Mouse (Mus musculus): ENCODE data around the gene Prkaca. TPM values are rescaled to one million over a fixed set of nuclear protein-coding genes. Genes with fewer than 3 reads are reported as not detected.
A peak's percentile ranks its signal among the peaks of the same experiment; 100 is the strongest.

The Prkaca gene
- polyA plus RNA-seq, 1 experiment from 2014 or later = 201 TPM

DNA sequence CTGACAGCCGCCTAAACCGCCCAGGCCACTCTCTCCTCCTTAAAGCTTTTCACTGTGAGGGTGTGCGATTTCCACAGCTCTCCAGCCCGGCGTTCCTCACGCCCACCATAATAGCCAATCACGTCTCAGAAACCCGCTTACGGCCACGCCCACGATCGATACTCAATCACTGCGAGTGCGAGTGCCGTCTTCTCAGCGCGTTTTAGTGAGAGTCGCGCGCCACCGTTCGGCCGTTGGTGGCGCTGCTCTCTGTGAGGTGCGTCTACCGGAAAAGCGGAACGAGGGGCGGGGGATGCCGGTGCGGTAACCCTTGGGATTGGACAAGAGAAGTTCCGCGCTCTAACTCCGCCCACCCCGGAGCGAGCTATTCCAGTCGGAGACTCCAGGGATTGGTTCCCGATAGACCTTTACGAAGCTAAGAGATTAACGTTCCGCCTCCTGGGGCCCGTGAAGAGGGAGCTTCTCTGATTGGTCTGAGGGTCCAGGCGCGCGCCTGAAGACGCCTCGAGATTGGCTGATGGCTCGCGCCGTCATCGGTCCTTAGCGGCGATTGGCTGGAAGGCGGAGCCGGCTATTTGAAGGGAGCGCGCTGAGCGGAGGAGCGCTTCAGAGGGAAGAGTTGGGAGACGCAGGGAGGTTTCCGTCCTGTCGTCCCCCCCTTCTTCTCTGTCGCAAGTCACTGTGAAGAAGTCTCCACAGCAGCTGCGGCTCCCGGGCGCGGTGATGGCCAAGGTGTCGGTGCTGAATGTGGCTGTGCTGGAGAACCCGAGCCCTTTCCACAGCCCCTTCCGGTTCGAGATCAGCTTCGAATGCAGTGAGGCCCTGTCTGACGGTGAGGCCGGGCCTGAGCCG is 17.5 kb upstream of the Prkaca start, which contains the start of the genes Gm10644 and Asf1b:
Gene Gm10644 (minus strand): TSS at position 100 of the 852 bp plus-strand sequence.
Gene Asf1b (plus strand): TSS at position 402 of the 852 bp plus-strand sequence.
- under 1% methylated on average over 73 of the region's 75 CpGs for WGBS
- Histone ChIP-seq H3K27ac (peak within 1 kb of the TSS; percentile 50; the same call in 1 of the 2 replicates), H3K36me3 (no peaks in the 10 kb centered on the region), H3K4me1 (peaks cover 16% of the 10 kb centered on the region), H3K4me2 (replicated peaks) (peak within 1 kb of the TSS; percentile 92), H3K9ac (peak within 1 kb of the TSS; percentile 51), H3K27me3 (no peaks in the 10 kb centered on the region), H3K9me3 (replicated peaks) (no peaks in the 10 kb centered on the region), H3K4me3 (peak within 1 kb of the TSS; percentile 50)
- ATAC-seq (ENCODE audit: low FRiP score) = peak; percentile 99

- 3% methylated on average over 15 of the region's 15 CpGs for WGBS
- H3K36me3 ChIP-seq = no peaks in the 10 kb centered on the region
- no peaks in the 10 kb centered on the region for H3K27me3 ChIP-seq
- H3K4me2 ChIP-seq (replicated peaks) = peak overlapping the region; percentile 92
- ATAC-seq (ENCODE audit: low FRiP score) = no peak
- H3K9ac ChIP-seq = peak overlapping the region; percentile 51
- peak overlapping the region; percentile 50 for H3K4me3 ChIP-seq
- no peaks in the 10 kb centered on the region for H3K9me3 ChIP-seq (replicated peaks)
- H3K27ac ChIP-seq = no peak overlapping the region
- peaks cover 16% of the 10 kb centered on the region for H3K4me1 ChIP-seq
Measured at GRCm38 (mm10) chr8:83955958-83956218, 16.9 kb upstream of the Prkaca start.

- Histone ChIP-seq H3K4me2 (replicated peaks) (peak overlapping the region; percentile 92), H3K27me3 (no peaks in the 10 kb centered on the region), H3K36me3 (no peaks in the 10 kb centered on the region), H3K27ac (no peak overlapping the region), H3K9me3 (replicated peaks) (no peaks in the 10 kb centered on the region), H3K4me3 (peak overlapping the region; percentile 50), H3K4me1 (peaks cover 16% of the 10 kb centered on the region), H3K9ac (no peak overlapping the region)
- no peak for ATAC-seq (ENCODE audit: low FRiP score)
- WGBS = 15% methylated on average over 1 of the region's 1 CpGs
Measured at GRCm38 (mm10) chr8:83956789-83957188, 16.0 kb upstream of the Prkaca start.

GRCm38 (mm10) chr8:83964015-83964765 is 8.6 kb upstream of the Prkaca start:
- H3K4me3 ChIP-seq = no peak overlapping the region
- H3K9ac ChIP-seq = no peak overlapping the region
- H3K4me2 ChIP-seq (replicated peaks) = no peak overlapping the region
- ATAC-seq (ENCODE audit: low FRiP score) = no peak
- 93% methylated on average over 5 of the region's 5 CpGs for WGBS
- H3K27me3 ChIP-seq = no peaks in the 10 kb centered on the region
- H3K27ac ChIP-seq = no peak overlapping the region
- no peaks in the 10 kb centered on the region for H3K4me1 ChIP-seq
- H3K36me3 ChIP-seq = peaks cover 21% of the 10 kb centered on the region
- no peaks in the 10 kb centered on the region for H3K9me3 ChIP-seq (replicated peaks)

DNA sequence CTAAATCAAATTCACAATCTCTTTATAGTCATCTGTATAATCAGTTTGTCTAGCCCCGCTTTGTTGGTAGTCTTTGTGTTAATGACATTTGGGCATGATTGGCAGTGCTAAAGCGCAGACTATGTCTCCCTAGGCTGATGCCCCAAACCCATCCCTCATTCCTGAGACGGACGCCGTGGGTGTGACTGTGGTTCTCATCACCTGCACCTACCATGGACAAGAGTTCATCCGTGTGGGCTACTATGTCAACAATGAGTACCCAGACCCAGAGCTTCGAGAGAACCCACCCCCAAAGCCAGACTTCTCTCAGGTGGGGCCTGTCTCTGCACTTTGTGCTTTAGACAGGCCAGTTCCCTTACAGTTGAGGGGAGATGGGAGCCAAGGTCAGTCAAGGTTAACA is 5.1 kb upstream of the Prkaca start:
- no peak for ATAC-seq (ENCODE audit: low FRiP score)
- H3K4me2 ChIP-seq (replicated peaks) = no peak overlapping the region
- no peaks in the 10 kb centered on the region for H3K9me3 ChIP-seq (replicated peaks)
- 97% methylated on average over 7 of the region's 7 CpGs for WGBS
- H3K27ac ChIP-seq = no peak overlapping the region
- H3K4me1 ChIP-seq = peaks cover 6% of the 10 kb centered on the region
- peaks cover 22% of the 10 kb centered on the region for H3K36me3 ChIP-seq
- H3K27me3 ChIP-seq = no peaks in the 10 kb centered on the region
- no peak overlapping the region for H3K9ac ChIP-seq
- H3K4me3 ChIP-seq = no peak overlapping the region

DNA sequence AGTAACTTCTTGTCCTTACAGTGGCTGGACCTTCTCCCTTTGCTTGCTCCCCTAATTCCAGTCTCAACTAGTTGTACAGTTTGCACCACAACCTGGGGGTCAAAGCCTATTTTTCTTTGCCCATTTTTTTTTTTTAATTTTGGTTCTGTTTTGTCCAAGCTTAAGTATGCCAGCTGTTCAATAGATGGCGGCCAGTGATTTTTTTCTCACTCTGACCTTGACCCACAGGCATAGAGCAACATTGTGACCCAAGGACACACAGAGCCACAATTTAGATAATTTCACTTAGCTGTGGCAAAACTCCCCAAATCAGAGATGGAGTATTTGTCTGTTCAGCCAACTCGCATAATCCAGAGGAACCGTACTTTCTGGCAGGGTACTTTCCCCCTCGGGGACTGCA is 1.7 kb upstream of the Prkaca start:
- Histone ChIP-seq H3K4me2 (replicated peaks) (no peak overlapping the region), H3K9ac (no peak overlapping the region), H3K27me3 (no peaks in the 10 kb centered on the region), H3K27ac (no peak overlapping the region), H3K4me1 (peaks cover 21% of the 10 kb centered on the region), H3K4me3 (no peak overlapping the region), H3K36me3 (peaks cover 22% of the 10 kb centered on the region), H3K9me3 (replicated peaks) (no peaks in the 10 kb centered on the region)
- no peak for ATAC-seq (ENCODE audit: low FRiP score)
- WGBS = 93% methylated on average over 4 of the region's 4 CpGs

GRCm38 (mm10) chr8:83971661-83972060 is 1.1 kb upstream of the Prkaca start:
- H3K27ac ChIP-seq = peak overlapping the region; percentile 73
- peaks cover 19% of the 10 kb centered on the region for H3K36me3 ChIP-seq
- H3K9ac ChIP-seq = peak overlapping the region; percentile 85; the same call in 1 of the 2 replicates
- peaks cover 21% of the 10 kb centered on the region for H3K4me1 ChIP-seq
- ATAC-seq (ENCODE audit: low FRiP score) = no peak
- peak overlapping the region; percentile 99 for H3K4me3 ChIP-seq
- no peaks in the 10 kb centered on the region for H3K27me3 ChIP-seq
- peak overlapping the region; percentile 69 for H3K4me2 ChIP-seq (replicated peaks)
- H3K9me3 ChIP-seq (replicated peaks) = no peaks in the 10 kb centered on the region
- 74% methylated on average over 6 of the region's 6 CpGs for WGBS

- peak overlapping the region; percentile 85 for H3K27ac ChIP-seq
- H3K9ac ChIP-seq = peak overlapping the region; percentile 92
- peaks cover 37% of the 10 kb centered on the region for H3K4me1 ChIP-seq
- WGBS = 3% methylated on average over 26 of the region's 37 CpGs
- ATAC-seq (ENCODE audit: low FRiP score) = peak; percentile 18
- peak overlapping the region; percentile 98 for H3K4me2 ChIP-seq (replicated peaks)
- H3K9me3 ChIP-seq (replicated peaks) = no peaks in the 10 kb centered on the region
- peak overlapping the region; percentile 99 for H3K4me3 ChIP-seq
- H3K27me3 ChIP-seq = no peaks in the 10 kb centered on the region
- 0 out of 2 replicates have a peak, but pooled peaks cover 6% of the 10 kb centered on the region for H3K36me3 ChIP-seq
Measured at GRCm38 (mm10) chr8:83973161-83974031, 603 bp downstream of the Prkaca start.

DNA sequence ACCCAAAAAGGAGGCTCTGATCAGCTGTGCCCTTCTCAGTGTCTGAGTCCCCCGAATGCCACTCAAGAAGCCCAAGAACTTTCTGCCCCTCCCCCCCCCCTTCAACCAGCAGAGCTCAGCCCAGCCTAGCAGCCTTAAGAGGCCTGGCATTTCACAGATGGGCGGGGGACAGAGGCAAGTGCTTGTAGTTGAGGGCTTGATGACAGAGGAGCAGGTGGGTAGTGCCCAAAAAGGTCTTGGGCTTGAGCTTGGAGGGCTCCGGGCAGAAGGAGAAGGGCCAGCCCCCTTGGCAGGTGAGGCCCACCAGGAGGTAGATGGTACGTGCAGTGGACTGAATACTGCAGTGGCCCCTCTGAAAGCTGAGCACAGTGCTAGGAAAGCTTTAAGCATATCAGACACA is 1.7 kb downstream of the Prkaca start:
- WGBS = 82% methylated on average over 4 of the region's 4 CpGs
- Histone ChIP-seq H3K4me1 (peaks cover 37% of the 10 kb centered on the region), H3K36me3 (no peaks in the 10 kb centered on the region), H3K4me2 (replicated peaks) (peak overlapping the region; percentile 98), H3K9me3 (replicated peaks) (no peaks in the 10 kb centered on the region), H3K27me3 (no peaks in the 10 kb centered on the region), H3K27ac (no peak overlapping the region), H3K9ac (0 out of 2 replicates have a peak overlapping the region, but pooled peaks have one; percentile 92), H3K4me3 (no peak overlapping the region)
- ATAC-seq (ENCODE audit: low FRiP score) = no peak

DNA sequence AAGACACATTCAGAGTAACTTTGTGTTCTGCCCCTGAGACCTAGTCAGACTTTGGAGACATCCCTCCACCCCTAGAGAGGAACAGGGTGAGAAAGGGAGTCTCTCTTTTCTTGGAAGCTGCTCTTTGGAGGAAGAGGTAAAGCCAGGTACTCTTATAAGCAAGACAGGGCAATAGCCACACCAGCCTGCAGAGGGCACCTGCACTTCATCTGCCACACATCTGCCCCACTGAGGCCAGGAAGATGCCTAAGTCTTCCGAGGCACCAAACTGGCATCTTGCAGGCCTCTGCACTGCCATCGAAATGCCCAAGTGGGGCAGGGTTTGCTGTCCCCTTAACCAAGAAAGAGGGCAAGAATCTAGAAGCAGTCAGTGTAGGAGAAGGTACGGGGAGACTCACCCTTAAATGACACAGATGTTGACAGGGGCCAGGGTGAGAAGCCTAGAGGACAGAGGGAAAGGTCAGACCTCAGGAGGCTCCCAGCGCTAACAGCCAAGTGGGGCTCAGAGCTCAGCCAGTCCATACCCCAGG is 3.4 kb downstream of the Prkaca start:
- no peaks in the 10 kb centered on the region for H3K9me3 ChIP-seq (replicated peaks)
- ATAC-seq (ENCODE audit: low FRiP score) = no peak

GRCm38 (mm10) chr8:83976779-83977350 is 4.1 kb downstream of the Prkaca start:
- ATAC-seq (ENCODE audit: low FRiP score) = no peak
- Histone ChIP-seq H3K4me3 (no peak overlapping the region), H3K4me1 (peaks cover 38% of the 10 kb centered on the region), H3K27ac (no peak overlapping the region), H3K4me2 (replicated peaks) (no peak overlapping the region; the same call in 1 of the 2 replicates), H3K27me3 (no peaks in the 10 kb centered on the region), H3K9me3 (replicated peaks) (no peaks in the 10 kb centered on the region), H3K9ac (peak overlapping the region; percentile 8; the same call in 1 of the 2 replicates), H3K36me3 (peaks cover 20% of the 10 kb centered on the region)
- WGBS = 80% methylated on average over 5 of the region's 5 CpGs

More for the DNA sequence above, 3.4 kb downstream of the Prkaca start:
- Histone ChIP-seq H3K4me3 (no peak overlapping the region), H3K36me3 (peaks cover 13% of the 10 kb centered on the region), H3K9ac (no peak overlapping the region), H3K4me1 (peaks cover 41% of the 10 kb centered on the region), H3K27me3 (no peaks in the 10 kb centered on the region), H3K4me2 (replicated peaks) (no peak overlapping the region), H3K27ac (no peak overlapping the region)
- WGBS = 83% methylated on average over 4 of the region's 4 CpGs
